Mouse (Mus musculus): ENCODE measurements around the gene Adora3.
A peak's percentile ranks its signal among the peaks of the same experiment; 100 is the strongest.

Adora3 gene

GRCm38 (mm10) chr3:105877252-105877803 is 6.7 kb downstream of the Adora3 start:
- no peak for DNase-seq

DNA sequence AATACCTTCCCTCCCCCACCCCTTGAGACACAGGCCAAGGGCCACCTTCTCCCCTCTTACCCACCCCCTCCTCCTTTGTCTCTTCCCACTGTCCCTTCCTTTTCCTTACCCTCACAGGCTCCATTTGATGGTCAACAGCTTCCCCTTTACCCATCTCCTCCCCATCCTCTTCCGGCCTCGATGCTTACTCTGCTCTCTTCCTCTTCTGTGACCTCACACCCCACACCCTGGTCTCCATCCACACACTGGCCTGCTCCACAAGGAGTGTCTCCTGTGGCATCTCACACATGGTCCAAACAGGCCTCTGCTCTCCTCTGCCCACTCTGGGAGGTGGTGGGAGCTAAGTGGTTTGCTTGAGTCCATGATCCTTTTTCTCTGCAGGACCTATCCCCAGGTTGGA is 7.3 kb downstream of the Adora3 start:
- DNase-seq, result no peak

- no peak for DNase-seq
These were observed 8.1 kb downstream of the Adora3 start for GRCm38 (mm10) chr3:105878751-105879150.

GRCm38 (mm10) chr3:105880419-105880818 is 9.8 kb downstream of the Adora3 start:
- DNase-seq, result no peak

DNA sequence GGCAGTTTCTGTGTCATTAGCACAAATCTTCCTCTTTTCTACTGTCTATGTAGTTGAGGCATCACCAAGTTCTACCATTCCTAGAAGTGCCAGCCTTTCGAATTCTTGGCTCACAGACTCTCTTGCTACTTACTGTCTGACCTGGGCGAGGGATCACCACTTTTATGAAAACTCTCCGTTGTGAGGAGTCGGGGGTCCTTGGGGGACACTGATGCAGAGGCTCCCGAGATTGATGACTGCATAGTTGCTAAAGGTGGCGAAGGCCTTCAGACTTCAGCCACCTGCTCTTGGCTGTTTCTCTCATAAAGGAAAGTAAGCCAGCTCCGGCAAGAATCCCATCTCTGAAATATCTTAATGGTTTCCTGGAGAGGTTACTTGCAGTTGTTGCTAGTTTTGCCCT is 11.4 kb downstream of the Adora3 start:
- DNase-seq, result no peak

DNA sequence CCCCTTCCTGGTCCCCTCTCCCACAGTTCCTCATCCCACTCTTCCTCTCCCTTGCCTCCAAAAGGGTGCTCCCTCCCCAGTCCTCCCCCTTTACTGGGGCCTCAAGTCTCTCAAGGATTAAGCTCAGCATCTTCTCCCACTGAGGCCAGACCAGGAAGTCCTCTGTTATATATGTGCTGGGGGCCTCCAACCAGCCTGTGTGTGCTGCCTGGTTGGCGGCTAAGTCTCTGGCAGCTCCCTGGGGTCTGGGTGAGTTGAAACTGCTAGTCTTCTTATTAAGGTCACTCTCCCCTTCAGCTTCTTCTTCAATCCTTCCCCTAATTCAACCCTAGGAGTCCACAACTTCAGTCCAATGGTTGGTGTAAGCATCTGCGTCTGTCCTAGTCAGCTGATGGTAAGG is 12.5 kb downstream of the Adora3 start:
- no peak for DNase-seq

DNA sequence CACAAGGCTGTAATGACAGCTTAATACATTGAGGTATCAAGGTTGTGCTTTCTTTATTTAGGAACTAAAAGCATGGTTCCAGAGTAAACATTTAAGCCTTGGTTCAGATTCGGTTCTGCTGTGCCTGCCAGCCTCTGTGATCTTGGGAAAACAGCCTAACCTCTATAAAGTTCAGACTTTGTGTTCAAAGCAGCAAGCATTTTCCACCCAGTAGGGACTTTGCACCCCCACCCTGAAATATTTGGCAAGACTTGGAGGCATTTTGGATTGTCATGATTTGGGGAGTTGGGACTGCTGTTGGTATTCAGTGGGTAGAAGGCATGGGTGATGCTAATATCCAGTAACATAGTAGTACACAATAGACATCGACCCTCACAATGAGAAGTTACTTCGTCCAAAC is 18.3 kb downstream of the Adora3 start:
- no peak for DNase-seq

DNA sequence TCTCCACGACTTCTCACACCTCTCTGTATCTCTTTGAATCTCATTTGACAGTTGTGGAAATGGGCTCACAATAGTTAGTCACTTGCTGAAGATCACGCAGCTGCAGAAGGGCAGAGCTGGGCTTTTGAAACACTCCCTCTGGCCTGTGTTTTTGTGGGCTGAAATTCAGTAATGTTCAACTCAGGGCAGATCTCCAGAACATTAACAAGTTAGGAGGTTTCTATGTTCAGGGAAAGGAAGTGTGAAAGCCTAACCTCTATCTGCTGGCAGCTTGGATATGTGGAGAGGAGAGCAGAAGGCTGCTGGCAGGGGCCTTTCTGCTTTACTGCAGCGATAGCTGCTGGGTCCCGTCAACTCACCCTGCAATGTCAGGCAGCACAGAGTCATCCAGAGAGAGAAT is 19.6 kb downstream of the Adora3 start:
- no peak for DNase-seq

DNA sequence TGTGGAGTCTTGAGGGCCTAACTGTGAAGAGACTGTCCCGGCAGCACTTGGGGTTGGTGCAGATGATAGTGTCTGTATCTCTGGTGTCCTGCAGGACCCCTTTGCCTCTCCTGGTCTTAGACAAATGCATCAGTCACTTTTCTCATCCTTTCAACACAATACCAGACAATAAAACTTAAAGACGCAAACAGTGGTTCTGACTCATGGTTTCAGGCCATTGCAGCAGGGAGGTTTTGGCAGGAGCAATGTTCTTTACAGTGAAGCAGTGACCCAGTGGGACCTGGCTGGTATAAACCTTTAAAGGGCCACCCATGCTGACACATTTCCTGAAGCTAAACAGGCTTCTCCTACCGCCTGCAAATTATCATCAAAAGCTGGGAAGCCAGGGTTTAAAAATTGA is 20.5 kb downstream of the Adora3 start:
- no peak for DNase-seq

DNA sequence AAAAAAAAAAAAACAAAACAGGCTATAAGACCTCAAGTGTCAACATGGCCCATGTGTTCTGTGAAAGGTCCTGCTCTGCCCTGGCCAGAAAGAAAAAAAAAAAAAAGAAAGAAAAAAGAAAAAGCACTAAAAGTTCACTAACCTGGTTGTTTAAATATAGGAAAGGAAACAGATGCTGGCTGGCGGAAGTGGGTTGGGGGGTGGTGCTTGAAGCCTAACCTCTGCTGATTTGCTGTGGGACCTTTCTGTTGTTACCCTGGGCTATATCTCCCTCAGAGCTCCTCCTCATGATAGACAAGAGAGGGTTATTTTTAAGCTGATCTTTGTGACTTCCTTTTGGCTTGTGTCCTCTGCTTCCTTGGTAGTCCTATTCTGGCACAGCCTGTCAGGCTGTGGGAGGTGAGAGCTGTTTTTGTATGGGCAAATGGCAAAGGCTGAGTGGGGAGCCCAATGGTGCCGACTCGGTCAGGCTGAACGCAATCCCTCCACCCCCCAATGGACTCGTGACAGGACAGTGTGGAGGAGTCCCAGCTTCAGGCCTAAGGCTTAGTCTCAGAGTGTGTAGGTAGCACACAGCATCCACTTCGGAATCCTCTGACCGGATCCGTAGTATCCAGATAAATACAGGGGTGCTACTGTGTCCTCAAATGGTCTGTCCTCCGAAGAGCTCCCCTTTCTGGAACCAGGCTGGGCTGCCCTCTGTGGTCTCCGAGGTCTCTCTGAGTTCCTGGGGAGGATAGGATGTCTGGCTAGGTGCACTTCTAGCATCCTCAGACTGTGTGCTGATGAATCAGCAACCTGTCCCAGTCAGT is 21.3 kb downstream of the Adora3 start:
- DNase-seq, result no peak

- no peak for DNase-seq
These were observed 22.2 kb downstream of the Adora3 start for GRCm38 (mm10) chr3:105892572-105893495.

DNA sequence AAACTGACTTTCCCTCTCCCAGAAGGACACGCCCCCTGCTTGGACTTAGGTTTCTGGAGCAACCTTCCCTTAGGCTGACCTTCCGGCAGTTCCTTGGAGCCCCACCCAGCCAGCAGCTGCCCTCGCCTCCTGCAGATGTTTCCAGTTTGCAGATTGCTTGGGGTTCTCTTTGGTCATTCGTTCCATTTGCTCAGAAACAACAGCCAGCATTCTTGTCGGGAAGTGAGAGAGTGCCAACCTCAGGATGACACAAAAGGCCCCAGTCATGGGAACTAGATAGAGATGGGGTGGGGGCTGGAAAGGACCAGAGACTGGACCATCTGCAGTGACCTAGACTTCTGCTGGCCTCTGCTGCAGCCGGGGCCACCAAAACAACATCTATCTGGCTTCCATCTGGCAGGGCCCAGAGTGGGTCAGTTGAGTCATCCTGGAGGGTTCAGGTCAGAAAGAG is 23.3 kb downstream of the Adora3 start:
- no peak for DNase-seq

DNA sequence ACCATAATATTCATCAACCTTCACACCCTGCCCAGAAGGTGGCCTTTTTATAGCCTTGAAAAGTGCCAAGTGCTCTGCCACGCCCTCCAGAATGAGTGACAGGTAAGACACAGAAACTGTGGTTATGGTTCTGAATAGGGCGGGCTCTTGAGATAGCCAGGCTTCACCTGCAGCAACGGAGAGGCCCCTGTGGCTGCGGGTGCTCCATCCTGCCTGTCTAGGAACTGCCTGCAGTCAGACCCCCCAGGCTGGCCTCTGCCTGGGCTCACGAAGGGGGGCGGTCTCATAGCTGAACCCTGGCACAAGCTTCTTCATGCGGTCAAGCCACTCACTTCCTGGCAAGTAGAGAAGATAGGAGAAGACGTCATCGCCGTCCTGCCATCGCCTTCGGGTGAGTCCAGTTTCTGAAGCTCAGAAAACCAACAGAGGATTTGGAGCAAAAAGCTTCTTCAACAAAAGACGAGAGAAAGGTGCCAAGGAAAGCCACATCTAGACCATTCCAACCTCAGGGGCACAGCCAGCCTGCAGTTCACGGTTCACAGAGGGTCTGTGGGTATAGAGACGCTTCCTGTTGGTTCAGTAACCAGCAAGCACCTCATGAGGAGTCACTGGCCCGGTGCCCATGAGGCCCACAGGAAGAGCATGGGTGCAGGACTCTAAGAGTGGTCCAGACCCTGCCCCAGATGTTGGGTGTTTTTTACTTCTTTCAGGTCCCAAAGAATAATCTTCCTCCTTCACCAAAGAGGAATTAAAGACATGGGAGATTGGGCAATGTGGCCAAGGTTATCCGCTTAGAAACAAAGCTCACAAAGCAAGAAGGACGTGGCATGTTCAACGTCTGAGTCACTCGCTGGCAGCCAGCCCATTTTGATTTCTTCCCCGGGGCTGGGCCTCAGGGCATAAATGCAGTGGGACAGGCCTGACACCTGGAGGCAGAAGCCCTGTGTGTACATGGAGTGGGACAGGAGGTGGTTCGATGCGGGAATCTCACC is 24.2 kb downstream of the Adora3 start:
- DNase-seq, result peak; percentile 21

GRCm38 (mm10) chr3:105896811-105897210 is 26.2 kb downstream of the Adora3 start:
- no peak for DNase-seq

DNA sequence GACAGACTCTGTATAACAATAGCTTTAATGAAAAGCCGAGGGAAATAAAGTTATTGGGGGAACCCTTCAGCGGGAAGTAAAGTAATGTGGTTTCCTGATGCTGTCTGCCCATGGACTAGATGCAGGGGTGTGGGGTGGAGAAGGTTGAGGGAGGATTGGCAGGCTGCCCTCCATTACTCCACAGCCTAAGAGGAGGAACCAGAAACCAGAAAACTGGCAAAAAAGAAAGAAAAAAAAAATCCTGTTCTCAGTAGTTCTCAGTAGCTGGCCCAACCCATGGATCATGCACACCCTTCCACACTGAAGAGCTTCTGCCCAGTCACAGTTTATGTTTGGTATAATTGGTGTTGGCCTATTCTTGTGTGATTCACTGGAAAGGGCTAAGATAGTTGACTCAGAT is 27.7 kb downstream of the Adora3 start:
- no peak for DNase-seq

- DNase-seq, result no peak
These were observed 28.2 kb downstream of the Adora3 start for GRCm38 (mm10) chr3:105898861-105899260.

DNA sequence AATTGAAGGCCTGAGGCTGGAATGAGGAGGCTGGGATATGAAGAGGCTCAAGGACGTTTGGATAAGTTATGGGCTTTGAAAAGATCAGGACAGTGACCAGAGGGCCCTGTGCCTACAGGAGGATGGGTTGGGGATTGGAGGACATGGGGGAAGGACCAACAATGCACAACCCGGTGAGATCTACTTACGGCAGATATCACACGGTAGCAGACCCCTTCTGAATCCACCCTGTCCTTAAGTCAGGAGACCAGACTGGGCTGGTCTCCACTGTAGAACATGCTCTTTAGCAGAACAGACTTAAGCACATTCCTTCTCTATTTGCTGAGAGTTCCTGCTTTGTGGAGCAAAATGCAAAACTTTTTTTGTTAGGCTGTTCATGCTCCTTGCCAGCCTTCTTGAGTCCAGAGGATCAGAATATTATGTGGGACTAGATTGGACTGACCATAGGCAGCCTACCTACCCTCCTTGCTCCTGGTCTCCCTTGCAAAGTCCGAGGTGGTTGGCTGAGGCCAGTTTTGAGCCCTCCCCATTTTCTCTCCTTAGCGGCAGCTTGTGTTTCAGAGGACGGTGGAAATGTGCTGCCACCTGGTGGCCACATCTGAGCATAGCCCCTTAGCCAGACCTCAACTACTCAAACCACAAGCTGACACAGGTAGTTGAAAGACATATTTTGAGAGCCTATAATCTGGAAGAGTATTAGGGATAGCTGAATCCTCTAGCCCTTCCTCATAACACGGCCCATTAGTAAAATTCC is 28.9 kb downstream of the Adora3 start:
- peak; percentile 59 for DNase-seq

- DNase-seq, result no peak
These were observed 29.6 kb downstream of the Adora3 start for GRCm38 (mm10) chr3:105900266-105900665.

DNA sequence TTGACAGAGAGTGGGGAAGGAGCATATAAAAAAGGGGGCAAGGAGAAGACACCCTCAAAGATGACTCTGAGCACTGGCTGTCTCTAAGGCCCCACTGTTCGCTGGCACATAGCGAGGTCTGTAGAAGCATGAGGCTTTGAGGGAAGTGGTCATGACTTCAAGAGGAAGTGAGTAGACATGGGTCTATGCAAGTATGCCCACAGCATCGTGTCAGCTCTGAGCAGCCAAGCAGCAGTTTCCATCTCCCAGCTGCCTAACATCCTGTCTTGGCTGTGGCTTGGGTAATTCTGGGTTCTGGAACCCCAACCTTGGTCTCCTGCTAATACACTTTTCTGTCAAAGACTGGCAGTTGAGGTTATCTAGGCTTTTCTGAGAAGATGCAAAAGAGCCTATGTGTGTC is 30.1 kb downstream of the Adora3 start:
- no peak for DNase-seq

GRCm38 (mm10) chr3:105901468-105901867 is 30.8 kb downstream of the Adora3 start:
- no peak for DNase-seq

DNA sequence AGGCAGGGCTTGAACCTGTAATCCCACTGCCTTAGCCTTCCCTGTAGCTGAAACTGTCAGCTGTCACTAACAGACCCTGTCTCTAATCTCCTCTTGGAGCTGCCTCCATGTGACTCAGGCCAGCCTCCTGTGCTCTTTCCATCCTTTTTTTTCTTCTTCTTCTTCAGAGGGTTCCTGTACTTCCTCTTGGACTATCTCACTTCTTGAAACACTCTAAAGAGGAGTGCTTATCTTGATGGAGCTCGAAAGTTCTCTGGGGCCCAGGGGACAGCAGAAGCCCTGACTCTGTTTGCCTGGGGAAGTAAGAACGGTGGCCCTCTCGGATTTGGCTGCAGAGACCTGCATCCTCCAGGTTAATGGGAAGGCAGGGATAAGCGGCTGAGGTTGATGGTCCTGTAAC is 33.6 kb downstream of the Adora3 start:
- no peak for DNase-seq

GRCm38 (mm10) chr3:105904721-105905120 is 34.1 kb downstream of the Adora3 start:
- no peak for DNase-seq
